Mouse (Mus musculus): ENCODE results near the gene Casz1. TPM values are rescaled to one million over a fixed set of nuclear protein-coding genes. Genes with fewer than 3 reads are reported as not detected.

The Casz1 gene
- polyA plus RNA-seq, 1 experiment from 2014 or later, result 15.9 TPM

GRCm38 (mm10) chr4:148833245-148833990, 29.2 kb downstream of the Casz1 start:
- Histone ChIP-seq H3K36me3 (peaks cover 8% of the 10 kb centered on the region), H3K4me3 (no peak overlapping the region), H3K27me3 (ENCODE audit: insufficient read depth, poor library complexity, severe bottlenecking) (peaks cover 7% of the 10 kb centered on the region; the same call in 1 of the 2 replicates), H3K4me1 (peaks cover 60% of the 10 kb centered on the region), H3K27ac (no peak overlapping the region), H3K9me3 (no peaks in the 10 kb centered on the region)
- 80% methylated on average over 21 of the region's 21 CpGs for WGBS
- DNase-seq (ENCODE audit: low spot score), result no peak

GRCm38 (mm10) chr4:148836391-148836790, 32.2 kb downstream of the Casz1 start:
- 40% methylated on average over 6 of the region's 6 CpGs for WGBS
- Histone ChIP-seq H3K36me3 (peaks cover 27% of the 10 kb centered on the region), H3K4me3 (no peak overlapping the region), H3K4me1 (peaks cover 58% of the 10 kb centered on the region), H3K27ac (peak overlapping the region; percentile 53; the same call in 1 of the 2 replicates), H3K27me3 (ENCODE audit: insufficient read depth, poor library complexity, severe bottlenecking) (0 out of 2 replicates have a peak, but pooled peaks cover 5% of the 10 kb centered on the region), H3K9me3 (no peaks in the 10 kb centered on the region)
- DNase-seq (ENCODE audit: low spot score), result no peak

GRCm38 (mm10) chr4:148837046-148837445, 32.8 kb downstream of the Casz1 start:
- H3K9me3 ChIP-seq, result no peaks in the 10 kb centered on the region
- 65% methylated on average over 9 of the region's 9 CpGs for WGBS
- DNase-seq (ENCODE audit: low spot score), result no peak
- no peak overlapping the region for H3K4me3 ChIP-seq
- peaks cover 64% of the 10 kb centered on the region for H3K4me1 ChIP-seq
- H3K36me3 ChIP-seq, result peaks cover 27% of the 10 kb centered on the region
- peak overlapping the region; percentile 48 for H3K27ac ChIP-seq
- 0 out of 2 replicates have a peak, but pooled peaks cover 7% of the 10 kb centered on the region for H3K27me3 ChIP-seq (ENCODE audit: insufficient read depth, poor library complexity, severe bottlenecking)

GRCm38 (mm10) chr4:148837644-148838043, 33.4 kb downstream of the Casz1 start:
- Histone ChIP-seq H3K4me1 (peaks cover 64% of the 10 kb centered on the region), H3K36me3 (peaks cover 27% of the 10 kb centered on the region), H3K27me3 (ENCODE audit: insufficient read depth, poor library complexity, severe bottlenecking) (0 out of 2 replicates have a peak, but pooled peaks cover 8% of the 10 kb centered on the region), H3K9me3 (no peaks in the 10 kb centered on the region), H3K27ac (peak overlapping the region; percentile 48), H3K4me3 (no peak overlapping the region)
- DNase-seq (ENCODE audit: low spot score), result no peak
- 76% methylated on average over 6 of the region's 6 CpGs for WGBS

GRCm38 (mm10) chr4:148842302-148842701, 38.1 kb downstream of the Casz1 start:
- H3K36me3 ChIP-seq, result peaks cover 32% of the 10 kb centered on the region
- H3K4me1 ChIP-seq, result peaks cover 50% of the 10 kb centered on the region
- DNase-seq (ENCODE audit: low spot score), result no peak
- H3K27ac ChIP-seq, result peak overlapping the region; percentile 13; the same call in 1 of the 2 replicates
- H3K4me3 ChIP-seq, result no peak overlapping the region
- no peaks in the 10 kb centered on the region for H3K9me3 ChIP-seq
- 0 out of 2 replicates have a peak, but pooled peaks cover 8% of the 10 kb centered on the region for H3K27me3 ChIP-seq (ENCODE audit: insufficient read depth, poor library complexity, severe bottlenecking)
- WGBS, result 67% methylated on average over 6 of the region's 6 CpGs

- no peaks in the 10 kb centered on the region for H3K9me3 ChIP-seq
- H3K4me3 ChIP-seq, result no peak overlapping the region
- WGBS, result 58% methylated on average over 7 of the region's 7 CpGs
- H3K36me3 ChIP-seq, result peaks cover 16% of the 10 kb centered on the region
- no peak for DNase-seq (ENCODE audit: low spot score)
- peaks cover 60% of the 10 kb centered on the region for H3K4me1 ChIP-seq
- no peak overlapping the region for H3K27ac ChIP-seq
- H3K27me3 ChIP-seq (ENCODE audit: insufficient read depth, poor library complexity, severe bottlenecking), result 0 out of 2 replicates have a peak, but pooled peaks cover 3% of the 10 kb centered on the region
Measured at GRCm38 (mm10) chr4:148844921-148845320, 40.7 kb downstream of the Casz1 start.

GRCm38 (mm10) chr4:148846203-148846602, 42.0 kb downstream of the Casz1 start:
- Histone ChIP-seq H3K4me1 (peaks cover 72% of the 10 kb centered on the region), H3K9me3 (no peaks in the 10 kb centered on the region), H3K36me3 (peaks cover 9% of the 10 kb centered on the region; the same call in 1 of the 2 replicates), H3K4me3 (no peak overlapping the region), H3K27me3 (ENCODE audit: insufficient read depth, poor library complexity, severe bottlenecking) (0 out of 2 replicates have a peak, but pooled peaks cover 3% of the 10 kb centered on the region), H3K27ac (peak overlapping the region; percentile 37; the same call in 1 of the 2 replicates)
- no peak for DNase-seq (ENCODE audit: low spot score)
- 53% methylated on average over 8 of the region's 9 CpGs for WGBS

- Histone ChIP-seq H3K4me3 (no peak overlapping the region), H3K27me3 (ENCODE audit: insufficient read depth, poor library complexity, severe bottlenecking) (0 out of 2 replicates have a peak, but pooled peaks cover 3% of the 10 kb centered on the region), H3K9me3 (no peaks in the 10 kb centered on the region), H3K4me1 (peaks cover 72% of the 10 kb centered on the region), H3K27ac (no peak overlapping the region), H3K36me3 (peaks cover 9% of the 10 kb centered on the region; the same call in 1 of the 2 replicates)
- DNase-seq (ENCODE audit: low spot score), result no peak
- 56% methylated on average over 11 of the region's 11 CpGs for WGBS
Measured at GRCm38 (mm10) chr4:148846724-148847123, 42.5 kb downstream of the Casz1 start.

- H3K4me1 ChIP-seq, result peaks cover 71% of the 10 kb centered on the region
- no peak for DNase-seq (ENCODE audit: low spot score)
- no peaks in the 10 kb centered on the region for H3K27me3 ChIP-seq (ENCODE audit: insufficient read depth, poor library complexity, severe bottlenecking)
- WGBS, result 81% methylated on average over 9 of the region's 9 CpGs
- H3K36me3 ChIP-seq, result peaks cover 9% of the 10 kb centered on the region; the same call in 1 of the 2 replicates
- no peak overlapping the region for H3K4me3 ChIP-seq
- no peak overlapping the region for H3K27ac ChIP-seq
- no peaks in the 10 kb centered on the region for H3K9me3 ChIP-seq
Measured at GRCm38 (mm10) chr4:148847636-148848035, 43.4 kb downstream of the Casz1 start.

GRCm38 (mm10) chr4:148849437-148849836, 45.2 kb downstream of the Casz1 start:
- Histone ChIP-seq H3K36me3 (peaks cover 6% of the 10 kb centered on the region; the same call in 1 of the 2 replicates), H3K9me3 (no peaks in the 10 kb centered on the region), H3K27ac (no peak overlapping the region), H3K4me1 (peaks cover 72% of the 10 kb centered on the region), H3K4me3 (no peak overlapping the region), H3K27me3 (ENCODE audit: insufficient read depth, poor library complexity, severe bottlenecking) (no peaks in the 10 kb centered on the region)
- WGBS, result 73% methylated on average over 6 of the region's 6 CpGs
- DNase-seq (ENCODE audit: low spot score), result no peak

GRCm38 (mm10) chr4:148853057-148853456, 48.8 kb downstream of the Casz1 start:
- H3K4me3 ChIP-seq, result no peak overlapping the region
- H3K36me3 ChIP-seq, result peaks cover 5% of the 10 kb centered on the region; the same call in 1 of the 2 replicates
- peaks cover 80% of the 10 kb centered on the region for H3K4me1 ChIP-seq
- no peaks in the 10 kb centered on the region for H3K9me3 ChIP-seq
- H3K27ac ChIP-seq, result no peak overlapping the region
- H3K27me3 ChIP-seq (ENCODE audit: insufficient read depth, poor library complexity, severe bottlenecking), result peaks cover 9% of the 10 kb centered on the region
- 77% methylated on average over 4 of the region's 4 CpGs for WGBS
- DNase-seq (ENCODE audit: low spot score), result no peak

GRCm38 (mm10) chr4:148854093-148854492, 49.9 kb downstream of the Casz1 start:
- Histone ChIP-seq H3K27ac (no peak overlapping the region), H3K36me3 (no peaks in the 10 kb centered on the region), H3K4me3 (no peak overlapping the region), H3K27me3 (ENCODE audit: insufficient read depth, poor library complexity, severe bottlenecking) (peaks cover 19% of the 10 kb centered on the region), H3K4me1 (peaks cover 82% of the 10 kb centered on the region), H3K9me3 (no peaks in the 10 kb centered on the region)
- 37% methylated on average over 2 of the region's 2 CpGs for WGBS
- DNase-seq (ENCODE audit: low spot score), result no peak

GRCm38 (mm10) chr4:148855527-148855926, 51.3 kb downstream of the Casz1 start:
- Histone ChIP-seq H3K27me3 (ENCODE audit: insufficient read depth, poor library complexity, severe bottlenecking) (peaks cover 31% of the 10 kb centered on the region), H3K27ac (peak overlapping the region; percentile 69), H3K9me3 (no peaks in the 10 kb centered on the region), H3K4me1 (peaks cover 83% of the 10 kb centered on the region), H3K36me3 (no peaks in the 10 kb centered on the region), H3K4me3 (no peak overlapping the region)
- WGBS, result 61% methylated on average over 5 of the region's 5 CpGs
- no peak for DNase-seq (ENCODE audit: low spot score)
